Mouse (Mus musculus): ENCODE measurements around the gene Iqcf3. TPM values are rescaled to one million over a fixed set of nuclear protein-coding genes. Genes with fewer than 3 reads are reported as not detected.
"Not testable (repeated sequence)": the region's sequence is repeated elsewhere in the genome, so short reads cannot be mapped to it uniquely, and the experiment has no call there.

Gene Iqcf3
- total RNA-seq (2021): not detected
- long read RNA-seq, experiment 1: 0 reads
- long read RNA-seq, experiment 2: 0 reads

DNA sequence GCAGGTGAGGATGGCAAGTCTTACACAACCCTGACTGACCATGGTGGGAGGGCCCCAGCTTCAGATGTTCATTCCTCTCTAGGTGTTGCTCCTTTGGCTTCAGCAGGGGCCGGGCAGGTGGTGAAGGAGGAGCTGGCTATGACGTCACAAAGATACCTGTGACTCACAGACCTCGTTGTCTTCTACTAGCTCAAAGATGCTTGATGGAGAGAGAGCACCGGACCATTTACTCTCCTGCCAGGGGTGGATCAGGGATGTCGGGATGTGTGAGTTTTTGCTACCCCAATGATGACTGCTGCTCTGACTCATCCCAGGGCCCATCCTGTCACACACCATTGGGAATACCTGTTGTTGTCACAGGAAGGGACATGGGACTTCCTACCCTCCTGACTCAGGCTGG is at the start of gene Iqcf3:
Gene Iqcf3 (minus strand): TSS at position 101 of the 400 bp plus-strand sequence.
- no peak for DNase-seq

DNA sequence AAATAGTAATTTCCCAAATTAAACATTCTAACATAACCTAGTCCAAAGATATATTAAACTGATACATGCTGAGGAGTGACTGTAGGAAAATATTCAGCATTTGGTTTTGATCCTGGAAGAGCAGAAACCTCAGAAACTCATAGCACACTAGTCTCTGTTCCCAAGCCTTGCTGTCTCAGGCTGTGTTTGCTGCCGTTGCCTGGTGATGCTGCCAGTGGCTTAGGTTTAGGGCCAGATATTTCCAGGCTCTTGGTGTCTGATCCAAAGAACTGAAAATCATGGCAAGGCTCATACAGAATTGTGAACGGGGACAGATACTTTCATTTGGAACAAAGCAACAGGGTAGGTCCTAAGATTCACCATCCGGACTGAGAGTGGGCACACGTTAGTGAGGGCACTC is 49.3 kb upstream of the Iqcf3 start:
- no peak for DNase-seq

- peak; percentile 50 to 70 for DNase-seq
Measured at GRCm38 (mm10) chr9:106600546-106600945, 39.1 kb upstream of the Iqcf3 start.

DNA sequence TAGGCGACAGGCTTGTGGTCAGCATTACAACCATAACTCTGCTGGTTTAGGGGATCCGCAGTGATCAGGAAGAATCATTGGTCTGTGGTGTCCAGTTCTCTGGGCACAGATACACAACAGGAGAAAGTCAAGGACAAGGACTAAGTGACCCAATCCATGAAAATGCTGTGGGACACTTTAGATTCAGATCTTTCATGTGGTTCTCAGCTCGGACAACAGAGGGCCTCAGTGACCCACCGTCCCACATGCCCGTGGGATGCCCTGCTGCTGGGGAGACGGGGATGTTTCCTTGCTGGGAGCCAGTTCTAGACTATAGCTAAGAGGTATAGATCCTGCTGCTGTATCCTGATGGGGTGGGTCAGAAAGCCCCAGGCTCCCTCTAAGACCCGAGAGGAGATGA is 37.0 kb upstream of the Iqcf3 start:
- peak; percentile 20 to 39 for DNase-seq

DNA sequence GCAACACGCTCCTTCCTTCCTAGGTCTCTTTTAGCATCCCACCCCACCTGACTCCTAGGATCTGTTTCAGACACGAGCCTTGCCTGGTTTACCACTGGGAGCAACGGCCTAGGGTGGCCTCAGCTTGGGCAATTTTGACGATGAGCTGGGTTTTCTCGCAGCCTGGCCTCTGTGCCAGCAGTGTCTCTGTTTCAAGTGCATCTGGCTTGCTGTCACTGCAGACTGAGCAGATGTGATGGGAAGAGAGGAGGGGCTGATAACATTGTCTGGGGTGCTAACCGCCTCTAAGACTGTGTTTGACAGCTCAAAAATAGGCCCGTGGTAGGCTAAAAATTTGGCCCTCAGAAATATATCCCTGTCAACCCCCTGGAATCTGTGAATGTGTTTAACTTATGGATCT is 34.4 kb upstream of the Iqcf3 start:
- DNase-seq: no peak

DNA sequence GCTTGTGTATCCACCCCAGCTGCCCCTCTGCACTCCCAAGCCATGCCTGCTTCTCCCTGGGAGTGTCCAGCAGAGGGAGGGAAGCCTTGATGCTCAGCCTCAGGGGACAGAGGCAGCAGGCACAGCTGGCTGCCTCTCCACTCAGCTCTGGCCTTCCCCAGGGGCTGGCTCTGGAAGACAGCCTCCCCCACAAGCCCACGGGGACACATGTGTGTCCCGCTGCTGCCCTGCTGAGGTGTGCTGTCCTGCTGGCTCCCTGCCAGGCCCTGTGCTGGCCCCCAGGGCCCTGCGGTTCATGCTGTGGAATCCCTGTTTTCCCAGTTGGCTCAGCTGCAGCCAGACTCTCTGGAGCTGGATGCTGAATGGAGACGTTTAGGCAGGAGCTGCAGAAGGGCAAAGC is 34.0 kb upstream of the Iqcf3 start:
- not testable (repeated sequence) for DNase-seq

DNA sequence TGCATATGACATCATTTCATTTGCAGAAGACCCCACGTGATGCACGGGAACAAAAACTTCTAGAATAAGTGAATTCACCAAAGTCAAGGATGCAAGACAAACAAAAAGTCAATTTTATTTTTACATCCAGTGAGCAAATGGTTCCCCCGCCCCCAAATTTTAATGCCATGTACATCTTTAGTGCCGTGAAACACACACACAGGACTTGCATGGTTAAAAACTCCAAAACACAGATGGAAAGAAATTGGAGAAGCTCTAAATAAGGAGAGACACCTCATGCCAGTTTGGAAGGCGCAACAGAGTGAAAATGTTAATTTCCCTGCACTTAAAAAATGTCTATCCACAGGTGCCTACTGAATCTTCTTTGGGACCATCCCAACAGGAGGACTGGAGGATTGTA is 30.7 kb upstream of the Iqcf3 start:
- no peak for DNase-seq

GRCm38 (mm10) chr9:106582552-106582951 is 21.1 kb upstream of the Iqcf3 start:
- DNase-seq: no peak

GRCm38 (mm10) chr9:106580016-106580415 is 18.6 kb upstream of the Iqcf3 start:
- no peak for DNase-seq

- DNase-seq: no peak
Measured at GRCm38 (mm10) chr9:106576112-106576511, 14.7 kb upstream of the Iqcf3 start.

GRCm38 (mm10) chr9:106573366-106573765 is 11.9 kb upstream of the Iqcf3 start:
- no peak for DNase-seq

DNA sequence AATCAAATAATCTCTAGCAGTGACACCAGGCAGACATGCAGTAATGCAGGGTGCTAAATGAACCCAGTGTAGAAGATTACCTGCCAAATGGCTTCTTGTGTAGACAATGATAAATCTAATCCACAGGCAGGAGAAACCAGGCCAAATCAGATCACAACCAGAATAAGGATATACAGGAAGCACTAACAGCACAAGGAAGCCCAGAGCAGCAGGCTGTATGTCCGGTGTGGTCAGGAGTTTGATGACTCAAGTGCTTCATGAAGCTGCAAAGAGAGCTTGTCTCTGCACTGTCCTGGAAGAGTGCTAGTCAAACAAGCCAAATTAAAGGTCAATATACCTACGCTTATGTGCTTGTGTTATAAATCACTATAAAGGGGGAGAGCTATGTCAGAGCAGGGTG is 10.8 kb upstream of the Iqcf3 start:
- DNase-seq: no peak

DNA sequence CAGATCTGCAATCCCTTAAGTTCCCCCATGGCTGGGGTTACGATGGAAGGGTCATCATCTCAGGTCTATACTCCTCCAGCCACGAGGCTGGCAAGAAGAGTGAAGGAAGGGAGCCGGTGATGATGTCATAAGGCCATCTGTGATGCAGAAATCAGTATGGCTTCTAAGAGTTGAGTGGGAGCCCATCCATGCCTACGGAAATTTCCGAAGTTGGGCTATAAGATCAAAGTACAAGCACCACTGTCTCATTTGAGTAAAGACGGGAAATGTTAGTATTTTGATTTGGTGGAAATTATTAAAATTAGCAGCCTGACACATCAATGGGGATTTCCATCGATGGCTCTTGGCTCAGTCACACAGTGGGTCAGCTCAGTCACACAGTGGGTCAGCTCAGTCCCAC is 9.5 kb upstream of the Iqcf3 start, which contains the start of gene Iqcf4:
Gene Iqcf4 (minus strand): TSS at position 101 of the 400 bp plus-strand sequence.
- no peak for DNase-seq

DNA sequence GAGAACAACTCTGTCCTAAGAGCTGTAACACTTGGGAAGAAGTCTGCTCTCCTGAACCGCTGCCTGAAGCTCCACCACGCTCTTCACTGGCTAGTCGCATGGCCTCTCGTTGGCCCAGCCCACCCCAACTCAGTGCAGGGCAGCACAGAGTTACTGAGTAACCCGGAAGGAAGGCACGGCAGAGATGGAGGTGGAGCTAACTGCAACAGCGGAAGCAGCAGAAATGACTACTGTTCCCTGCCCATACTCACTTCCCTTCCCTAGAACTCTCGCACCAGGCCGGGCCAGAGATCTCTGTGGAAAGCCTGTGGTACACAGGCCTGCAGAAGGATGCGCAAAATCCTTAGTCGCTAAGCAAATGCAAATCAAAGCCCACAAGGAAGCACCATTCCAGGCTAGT is 5.0 kb upstream of the Iqcf3 start:
- DNase-seq: peak; percentile 4 to 8

- no peak for DNase-seq
Measured at GRCm38 (mm10) chr9:106564025-106564424, 2.6 kb upstream of the Iqcf3 start.

GRCm38 (mm10) chr9:106562291-106562690 is 860 bp upstream of the Iqcf3 start:
- no peak for DNase-seq

DNA sequence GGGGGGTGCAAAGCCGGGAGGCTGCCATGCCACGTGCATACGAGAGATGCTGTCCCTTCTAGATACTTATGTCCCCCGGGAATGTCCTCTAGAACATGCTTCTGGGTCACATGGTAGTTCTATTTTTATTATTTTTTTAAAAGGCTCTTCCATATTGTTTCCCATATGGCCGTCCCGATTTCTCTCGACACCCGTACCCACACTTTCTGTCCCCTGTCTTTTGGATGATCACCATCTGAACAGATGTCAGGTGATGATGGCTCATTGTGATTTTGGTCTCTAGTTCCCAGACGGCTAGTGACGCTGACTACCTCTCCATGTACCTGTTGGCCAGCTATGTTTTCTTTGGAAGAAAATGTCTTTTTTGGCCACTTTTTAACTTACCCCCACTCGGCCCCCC is 26.5 kb downstream of the Iqcf3 start:
- no peak for DNase-seq

- no peak for DNase-seq
Measured at GRCm38 (mm10) chr9:106534296-106534695, 27.1 kb downstream of the Iqcf3 start.

DNA sequence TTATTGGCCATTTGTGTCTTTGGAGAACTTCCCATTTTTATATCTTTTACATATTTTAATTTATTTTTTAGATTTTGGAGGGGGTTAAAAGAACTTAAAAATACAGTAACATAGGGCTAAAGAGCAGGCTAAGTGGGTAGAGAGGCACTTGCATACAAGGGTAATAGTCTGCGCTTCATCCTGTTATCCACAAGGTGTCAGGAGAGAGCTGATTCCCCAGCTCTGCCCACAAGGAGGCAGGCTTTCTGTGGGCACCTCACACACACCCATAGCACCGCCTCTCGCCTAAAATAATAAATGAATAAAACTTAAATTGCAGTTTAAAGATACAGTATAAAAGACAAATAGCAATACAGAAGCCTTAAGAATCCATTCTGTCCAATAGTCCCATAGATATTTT is 29.6 kb downstream of the Iqcf3 start:
- DNase-seq: peak in 1 of 2 experiments; percentile 31

DNA sequence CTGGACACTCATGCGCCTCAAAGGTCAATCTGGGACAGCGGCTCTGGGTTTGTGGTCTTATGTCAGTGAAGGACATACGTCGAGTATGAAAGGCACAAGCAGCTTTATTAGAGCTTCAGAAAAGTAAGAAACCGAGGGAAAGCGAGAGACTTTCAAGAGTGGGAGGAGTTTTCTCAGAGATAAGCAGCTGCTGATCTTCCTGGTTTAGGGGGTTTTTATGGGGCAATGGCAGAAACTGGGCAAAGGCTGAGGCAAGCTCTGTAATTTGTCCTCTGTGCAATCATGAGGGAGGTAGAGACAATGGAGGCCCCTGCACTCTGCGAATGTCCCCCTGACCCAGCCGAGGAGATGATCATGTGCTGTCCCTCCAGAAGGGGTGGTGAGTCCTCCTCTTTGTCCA is 41.5 kb downstream of the Iqcf3 start:
- DNase-seq: no peak

DNA sequence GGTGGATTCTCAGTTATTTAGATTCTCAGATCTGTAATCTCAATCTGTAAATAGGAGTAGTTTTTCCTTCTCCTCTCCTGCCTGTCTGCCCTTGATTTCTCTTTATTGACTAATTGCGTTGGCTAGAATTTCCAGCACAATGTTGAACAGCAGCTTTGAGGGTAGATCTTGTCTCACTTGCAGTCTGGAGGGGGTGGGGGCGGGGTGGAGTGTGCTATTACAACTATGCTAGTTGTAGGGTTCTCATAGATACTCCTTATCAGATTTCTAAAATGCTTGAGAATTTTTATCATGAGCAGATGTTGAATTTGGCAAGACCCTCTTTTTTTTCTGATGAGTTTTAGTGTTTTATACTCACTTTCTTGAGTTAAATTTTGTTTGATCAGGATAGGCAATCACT is 42.0 kb downstream of the Iqcf3 start:
- DNase-seq: no peak

GRCm38 (mm10) chr9:106514273-106514672 is 47.2 kb downstream of the Iqcf3 start, which contains the start of gene Iqcf5:
Gene Iqcf5 (plus strand): TSS chr9:106514573.
- no peak for DNase-seq

- no peak for DNase-seq
Measured at GRCm38 (mm10) chr9:106513566-106513965, 47.9 kb downstream of the Iqcf3 start.

GRCm38 (mm10) chr9:106512729-106513450 is 48.5 kb downstream of the Iqcf3 start:
- DNase-seq: no peak

All from adrenal gland, postnatal 36 days (tissue).